Mouse (Mus musculus) adrenal gland, postnatal 36 days (tissue): ENCODE data around the gene Zdhhc6. TPM values are rescaled to one million over a fixed set of nuclear protein-coding genes. Genes with fewer than 3 reads are reported as not detected.
A peak's percentile ranks its signal among the peaks of the same experiment; 100 is the strongest.

Experiments
- DNase-seq, 2 experiments: peaks; one replicate each; pipeline ENCODE4 v3.0.0; 2021; ENCODE audit warnings: mixed read lengths in 1 of 2
- total RNA-seq, 2 experiments: library from RNA; stranded (reverse); gene quantifications; 2 replicates each; pipeline ENCODE4 v1.2.3; 2021

Gene Zdhhc6
- total RNA-seq, 2 experiments from 2014 or later: 40.1 to 43.1 TPM

- DNase-seq: no peak
Measured at GRCm38 (mm10) chr19:55305024-55305423, 10.8 kb downstream of the Zdhhc6 start.

GRCm38 (mm10) chr19:55300525-55300924 lies 15.3 kb downstream of the Zdhhc6 start:
- no peak for DNase-seq

- no peak for DNase-seq
Measured at GRCm38 (mm10) chr19:55299378-55299777, 16.5 kb downstream of the Zdhhc6 start.

- DNase-seq: no peak
Measured at GRCm38 (mm10) chr19:55297961-55298360, 17.9 kb downstream of the Zdhhc6 start.

GRCm38 (mm10) chr19:55297489-55297888 lies 18.3 kb downstream of the Zdhhc6 start:
- DNase-seq: no peak

GRCm38 (mm10) chr19:55296301-55296700 lies 19.5 kb downstream of the Zdhhc6 start:
- DNase-seq: peak; percentile 25 to 29

- no peak for DNase-seq
Measured at GRCm38 (mm10) chr19:55295556-55295955, 20.3 kb downstream of the Zdhhc6 start.

- DNase-seq: no peak
Measured at GRCm38 (mm10) chr19:55295075-55295474, 20.8 kb downstream of the Zdhhc6 start.

- DNase-seq: no peak
Measured at GRCm38 (mm10) chr19:55293175-55293574, 22.7 kb downstream of the Zdhhc6 start.

- DNase-seq: no peak
Measured at GRCm38 (mm10) chr19:55292210-55292850, 23.5 kb downstream of the Zdhhc6 start.

GRCm38 (mm10) chr19:55290621-55291270 lies 25.1 kb downstream of the Zdhhc6 start:
- no peak for DNase-seq

- DNase-seq: no peak
Measured at GRCm38 (mm10) chr19:55288974-55289373, 26.9 kb downstream of the Zdhhc6 start.

GRCm38 (mm10) chr19:55286034-55286433 lies 29.8 kb downstream of the Zdhhc6 start:
- no peak for DNase-seq

- DNase-seq: no peak
Measured at GRCm38 (mm10) chr19:55284093-55284492, 31.7 kb downstream of the Zdhhc6 start.

- DNase-seq: no peak
Measured at GRCm38 (mm10) chr19:55276770-55277169, 39.1 kb downstream of the Zdhhc6 start.

GRCm38 (mm10) chr19:55276100-55276499 lies 39.7 kb downstream of the Zdhhc6 start:
- no peak for DNase-seq

- no peak for DNase-seq
Measured at GRCm38 (mm10) chr19:55273340-55273739, 42.5 kb downstream of the Zdhhc6 start.

- no peak for DNase-seq
Measured at GRCm38 (mm10) chr19:55271448-55271847, 44.4 kb downstream of the Zdhhc6 start.

- DNase-seq: no peak
Measured at GRCm38 (mm10) chr19:55269051-55269450, 46.8 kb downstream of the Zdhhc6 start.

- no peak for DNase-seq
Measured at GRCm38 (mm10) chr19:55268150-55268549, 47.7 kb downstream of the Zdhhc6 start.

GRCm38 (mm10) chr19:55266786-55267185 lies 49.0 kb downstream of the Zdhhc6 start:
- DNase-seq: no peak

GRCm38 (mm10) chr19:55265269-55265668 lies 50.6 kb downstream of the Zdhhc6 start:
- no peak for DNase-seq

- no peak for DNase-seq
Measured at GRCm38 (mm10) chr19:55260389-55261184, 55.2 kb downstream of the Zdhhc6 start.
